Mouse (Mus musculus) lung, postnatal 0 days (tissue): ENCODE results near the gene Gm20388.

Source experiments
- CTCF ChIP-seq: IDR thresholded peaks from 2 replicates; pipeline ENCODE4 v1.5.1; 2016; ENCODE audit warnings: antibody characterized with exemption, mild to moderate bottlenecking
- EP300 ChIP-seq: IDR thresholded peaks from 2 replicates; pipeline ENCODE4 v1.6.1; 2016; ENCODE audit warnings: antibody characterized with exemption, mild to moderate bottlenecking, control low read depth

DNA sequence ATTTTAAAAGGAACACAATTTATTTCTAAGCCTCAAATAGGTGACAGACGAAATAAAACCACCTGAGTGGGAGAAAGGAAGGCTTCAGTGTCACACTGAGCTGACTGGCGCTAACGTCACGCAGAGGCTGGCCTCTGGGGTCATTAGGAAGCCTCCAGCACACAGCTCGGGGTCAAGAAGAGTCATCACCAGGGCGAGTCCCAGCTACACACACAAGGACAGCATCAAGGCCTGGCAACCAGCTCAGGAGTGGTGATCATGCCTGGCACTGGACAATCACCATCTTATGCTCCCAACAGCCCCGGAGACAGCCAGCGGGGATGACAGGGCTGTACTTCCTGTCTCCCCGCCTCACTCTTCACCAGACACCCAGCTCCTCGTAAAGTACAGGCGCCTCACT is 1647.1 kb downstream of the Gm20388 start:
- TF ChIP-seq EP300 = no peak
- no peak for TF ChIP-seq CTCF
